In genomic region chr12:107752587-107752986, GRCm38 (mm10) we compare ENCODE assay signal across 12 mouse cellular contexts.
DNase-seq lines count a peak whose midpoint lies in the region; ATAC-seq and TF ChIP-seq lines count a peak whose summit lies in the region.
"Had no signal": no experiment of that assay in that cellular context is flagged by ENCODE, and none has a peak within 500 bp of the region (broad histone marks: within the 10 kb centered on the region; RNA-seq: fewer than 3 reads in every experiment).

No protein-coding gene starts in this region.

- WGBS in heart, embryonic 14.5 days, result 29% methylated on average over 8 of the region's 8 CpGs
- WGBS in embryonic facial prominence, embryonic 14.5 days, result 26% methylated on average over 8 of the region's 8 CpGs
- 25% methylated on average over 8 of the region's 8 CpGs for WGBS in stomach, embryonic 16.5 days

- ATAC-seq in heart, embryonic 14.5 days (ENCODE audit: insufficient number of reproducible peaks, insufficient read depth, low FRiP score, low read depth), result no peak
- ATAC-seq in embryonic facial prominence, embryonic 14.5 days (ENCODE audit: low read depth), result 0 out of 2 replicates have a peak, but pooled peaks have one; percentile 7
- no peak for ATAC-seq in stomach, embryonic 16.5 days (ENCODE audit: insufficient read depth, low FRiP score)
- ATAC-seq: liver, postnatal 0 days had no signal

- no peaks in the 10 kb centered on the region for H3K9me3 ChIP-seq in heart, embryonic 14.5 days (ENCODE audit: control insufficient read depth, low read length)
- H3K9me3 ChIP-seq in embryonic facial prominence, embryonic 14.5 days (ENCODE audit: control insufficient read depth, low read length), result no peaks in the 10 kb centered on the region
- no peaks in the 10 kb centered on the region for H3K9me3 ChIP-seq in stomach, embryonic 16.5 days (replicated peaks; ENCODE audit: control insufficient read depth, low read length)
- H3K9me3 ChIP-seq: neural tube, embryonic 12.5 days had no signal

- no peak overlapping the region for H3K9ac ChIP-seq in heart, embryonic 14.5 days (ENCODE audit: low read length)
- no peak overlapping the region; the same call in 1 of the 2 replicates for H3K9ac ChIP-seq in embryonic facial prominence, embryonic 14.5 days (ENCODE audit: low read depth, low read length)
- H3K9ac ChIP-seq in stomach, embryonic 16.5 days (ENCODE audit: low read length), result no peak overlapping the region
- H3K9ac ChIP-seq: liver, postnatal 0 days; neural tube, embryonic 12.5 days had no signal

- peaks cover 16 to 23% of the 10 kb centered on the region in 2 experiments for H3K4me1 ChIP-seq in heart, embryonic 14.5 days (ENCODE audit: control insufficient read depth in 2 of 2, insufficient read depth in 2 of 2, low read length in 2 of 2)
- peaks cover 46% of the 10 kb centered on the region for H3K4me1 ChIP-seq in embryonic facial prominence, embryonic 14.5 days (ENCODE audit: control insufficient read depth, insufficient read depth, low read length)
- peaks cover 24% of the 10 kb centered on the region for H3K4me1 ChIP-seq in stomach, embryonic 16.5 days (ENCODE audit: control insufficient read depth, insufficient read depth, low read length)

- no peak overlapping the region for H3K27ac ChIP-seq in heart, embryonic 14.5 days (replicated peaks in 1 of 2; ENCODE audit: control insufficient read depth in 1 of 2, insufficient read depth in 1 of 2, low read depth in 2 of 2, low read length in 2 of 2)
- peak overlapping the region; percentile 13; the same call in 1 of the 2 replicates for H3K27ac ChIP-seq in embryonic facial prominence, embryonic 14.5 days (replicated peaks; ENCODE audit: low read depth, low read length)
- peak overlapping the region; percentile 54; the same call in 1 of the 2 replicates for H3K27ac ChIP-seq in stomach, embryonic 16.5 days (ENCODE audit: low read length)
- no peak overlapping the region for H3K27ac ChIP-seq in layer of hippocampus, adult 2 months
- H3K27ac ChIP-seq: neural tube, embryonic 12.5 days had no signal

- H3K36me3 ChIP-seq in heart, embryonic 14.5 days (ENCODE audit: control insufficient read depth, insufficient read depth, low read length), result no peaks in the 10 kb centered on the region
- H3K36me3 ChIP-seq in embryonic facial prominence, embryonic 14.5 days (ENCODE audit: control insufficient read depth, insufficient read depth, low read length), result no peaks in the 10 kb centered on the region
- H3K36me3 ChIP-seq in stomach, embryonic 16.5 days (ENCODE audit: control insufficient read depth, insufficient read depth, low read length), result no peaks in the 10 kb centered on the region
- H3K36me3 ChIP-seq: neural tube, embryonic 12.5 days had no signal

- no peak overlapping the region for H3K4me3 ChIP-seq in heart, embryonic 14.5 days (ENCODE audit: control insufficient read depth in 1 of 2, insufficient read depth in 1 of 2, low read depth in 1 of 2, low read length in 2 of 2)
- no peak overlapping the region for H3K4me3 ChIP-seq in embryonic facial prominence, embryonic 14.5 days (ENCODE audit: low read depth, low read length)
- H3K4me3 ChIP-seq in stomach, embryonic 16.5 days (replicated peaks; ENCODE audit: low read length), result no peak overlapping the region
- H3K4me3 ChIP-seq in layer of hippocampus, adult 2 months, result no peak overlapping the region
- H3K4me3 ChIP-seq: neural tube, embryonic 12.5 days had no signal

- H3K4me2 ChIP-seq in heart, embryonic 14.5 days (ENCODE audit: low read length), result peak overlapping the region; percentile 29; the same call in 1 of the 2 replicates
- H3K4me2 ChIP-seq in embryonic facial prominence, embryonic 14.5 days (ENCODE audit: low read depth, low read length), result peak overlapping the region; percentile 11; the same call in 1 of the 2 replicates
- H3K4me2 ChIP-seq in stomach, embryonic 16.5 days (ENCODE audit: low read depth, low read length), result no peak overlapping the region; the same call in 1 of the 2 replicates
- H3K4me2 ChIP-seq: neural tube, embryonic 12.5 days had no signal

- 0 out of 2 replicates have a peak, but pooled peaks cover 3% of the 10 kb centered on the region for H3K27me3 ChIP-seq in heart, embryonic 14.5 days (ENCODE audit: control insufficient read depth, insufficient read depth, low read length)
- H3K27me3 ChIP-seq in embryonic facial prominence, embryonic 14.5 days (replicated peaks; ENCODE audit: control insufficient read depth, insufficient read depth, low read length), result no peaks in the 10 kb centered on the region
- no peaks in the 10 kb centered on the region for H3K27me3 ChIP-seq in stomach, embryonic 16.5 days (ENCODE audit: control insufficient read depth, insufficient read depth, low read length)
- H3K27me3 ChIP-seq: neural tube, embryonic 12.5 days had no signal

- TF ChIP-seq CTCF in layer of hippocampus, adult 2 months (conservative IDR thresholded peaks at IDR 0.05), result no peak

- DNase-seq in heart, postnatal 10 days, result no peak
- DNase-seq in Muller cell, postnatal 12 days (ENCODE audit: inconsistent ontology term), result peak; percentile 19
- peak; percentile 62 for DNase-seq in embryonic facial prominence, embryonic 14.5 days (ENCODE audit: low spot score)
- no peak for DNase-seq in left cerebral cortex, adult 9 months (ENCODE audit: low spot score in 2 of 2)
- no peak for DNase-seq in layer of hippocampus, adult 2 months (ENCODE audit: low spot score in 2 of 2)
- no peak for DNase-seq in cerebellum, postnatal 14 days
- DNase-seq: cerebellum, postnatal 10 days; layer of hippocampus, postnatal 36 days; liver, postnatal 0 days had no signal

- intact Hi-C loops in heart, postnatal 10 days (cut with DNase I), result no loop called here

Comparison
In these comparisons a context has a peak if more than half of its experiments do, and no peak if none do; other contexts are left out.
1. H3K27ac ChIP-seq: peak in embryonic facial prominence, embryonic 14.5 days (single experiment) and stomach, embryonic 16.5 days (single experiment); none in heart, embryonic 14.5 days (0 of 2) and layer of hippocampus, adult 2 months (single experiment).
2. DNase-seq: peak in Muller cell, postnatal 12 days (single experiment) and embryonic facial prominence, embryonic 14.5 days (single experiment); none in heart, postnatal 10 days (0 of 2), left cerebral cortex, adult 9 months (0 of 2), layer of hippocampus, adult 2 months (0 of 2) and cerebellum, postnatal 14 days (0 of 2).